Mouse (Mus musculus) CD8-positive naive resting alpha-beta T cell, adult 2 months (primary cell): Measurements from ENCODE around the gene Drg1.
A peak's percentile ranks its signal among the peaks of the same experiment; 100 is the strongest.

Experiments
- DNase-seq, 2 experiments: peaks; one replicate each; pipeline ENCODE4 v3.0.0; 2022; ENCODE audit warnings: low read depth in 2 of 2, low spot score in 2 of 2

The Drg1 gene

GRCm38 (mm10) chr11:3289803-3290639 lies 23.8 kb upstream of the Drg1 start:
- DNase-seq: peak; percentile 74 to 80

- DNase-seq: peak in 1 of 2 experiments; percentile 15
Observed at GRCm38 (mm10) chr11:3289302-3289802, 23.1 kb upstream of the Drg1 start.

GRCm38 (mm10) chr11:3288521-3289301 lies 22.5 kb upstream of the Drg1 start, which contains the start of gene Patz1:
Gene Patz1, plus strand, starts transcription at chr11:3288874.
- peak in 1 of 2 experiments; percentile 38 for DNase-seq

GRCm38 (mm10) chr11:3287921-3288320 lies 21.7 kb upstream of the Drg1 start:
- no peak for DNase-seq

- no peak for DNase-seq
Observed at GRCm38 (mm10) chr11:3287131-3287530, 20.9 kb upstream of the Drg1 start.

GRCm38 (mm10) chr11:3285940-3286339 lies 19.7 kb upstream of the Drg1 start:
- DNase-seq: no peak

GRCm38 (mm10) chr11:3283645-3284044 lies 17.4 kb upstream of the Drg1 start:
- DNase-seq: no peak

- DNase-seq: no peak
Observed at GRCm38 (mm10) chr11:3282887-3283286, 16.7 kb upstream of the Drg1 start.

GRCm38 (mm10) chr11:3279729-3280128 lies 13.5 kb upstream of the Drg1 start:
- no peak for DNase-seq

- no peak for DNase-seq
Observed at GRCm38 (mm10) chr11:3278351-3278750, 12.1 kb upstream of the Drg1 start.

GRCm38 (mm10) chr11:3269241-3269640 lies 3.0 kb upstream of the Drg1 start:
- no peak for DNase-seq

GRCm38 (mm10) chr11:3267133-3267532 lies 918 bp upstream of the Drg1 start:
- no peak for DNase-seq

GRCm38 (mm10) chr11:3265291-3266078 lies 730 bp downstream of the Drg1 start:
- no peak for DNase-seq

- DNase-seq: no peak
Observed at GRCm38 (mm10) chr11:3259537-3259936, 6.7 kb downstream of the Drg1 start.

- no peak for DNase-seq
Observed at GRCm38 (mm10) chr11:3247387-3247786, 18.8 kb downstream of the Drg1 start.

- no peak for DNase-seq
Observed at GRCm38 (mm10) chr11:3243771-3244170, 22.4 kb downstream of the Drg1 start.

GRCm38 (mm10) chr11:3242395-3242794 lies 23.8 kb downstream of the Drg1 start:
- DNase-seq: no peak

GRCm38 (mm10) chr11:3235277-3235676 lies 30.9 kb downstream of the Drg1 start:
- DNase-seq: no peak

- no peak for DNase-seq
Observed at GRCm38 (mm10) chr11:3233704-3234103, 32.5 kb downstream of the Drg1 start.

- DNase-seq: no peak
Observed at GRCm38 (mm10) chr11:3232248-3232647, 34.0 kb downstream of the Drg1 start.

GRCm38 (mm10) chr11:3227113-3227512 lies 39.1 kb downstream of the Drg1 start:
- no peak for DNase-seq
